Mouse (Mus musculus) embryonic facial prominence, embryonic 15.5 days (tissue): ENCODE results near the gene Cox15. TPM values are rescaled to one million over a fixed set of nuclear protein-coding genes. Genes with fewer than 3 reads are reported as not detected.

Experiments
- ATAC-seq: fragments of 200-750 bp; cut with Nextera tagmentation; 2 replicates; pipeline ENCODE4 v1.8.0; 2017; ENCODE audit warnings: low read depth, moderate TSS enrichment; ENCODE audit not compliant: insufficient number of reproducible peaks, low FRiP score, low TSS enrichment
- H3K27ac ChIP-seq: fragments of 300-500 bp; sonication (generic); replicated peaks from 2 replicates; pipeline ENCODE4 v1.5.1; 2015; ENCODE audit warnings: mild to moderate bottlenecking, inconsistent platforms
- H3K27me3 ChIP-seq: fragments of 300-500 bp; sonication (generic); 2 replicates; pipeline ENCODE4 v1.6.1; 2015; ENCODE audit warnings: inconsistent platforms
- H3K36me3 ChIP-seq: fragments of 300-500 bp; sonication (generic); 2 replicates; pipeline ENCODE4 v1.6.1; 2015; ENCODE audit warnings: mild to moderate bottlenecking, inconsistent platforms
- H3K4me1 ChIP-seq: fragments of 300-500 bp; sonication (generic); 2 replicates; pipeline ENCODE4 v1.6.1; 2015; ENCODE audit warnings: inconsistent platforms
- H3K4me2 ChIP-seq: fragments of 300-500 bp; sonication (generic); replicated peaks from 2 replicates; pipeline ENCODE4 v1.6.1; 2015; ENCODE audit warnings: mild to moderate bottlenecking, inconsistent platforms
- H3K4me3 ChIP-seq: fragments of 300-500 bp; sonication (generic); replicated peaks from 2 replicates; pipeline ENCODE4 v1.5.1; 2015; ENCODE audit warnings: mild to moderate bottlenecking, inconsistent platforms
- H3K9ac ChIP-seq: fragments of 300-500 bp; sonication (generic); 2 replicates; pipeline ENCODE4 v1.6.1; 2015; ENCODE audit warnings: inconsistent platforms
- H3K9me3 ChIP-seq: fragments of 300-500 bp; sonication (generic); replicated peaks from 2 replicates; pipeline ENCODE4 v1.6.1; 2016; ENCODE audit warnings: inconsistent platforms
- WGBS: fragments of 180-500 bp; shearing (Covaris S2); methylation state at CpG from one replicate; pipeline ENCODE4 v1.1.7; 2015; 5-methylcytosine and 5-hydroxymethylcytosine counted together
- polyA plus RNA-seq: library from polyadenylated mRNA; unstranded; fragments of >200 nt; fragmentation: Nextera tagmentation; extraction: Ambion mirVana; gene quantifications from 2 replicates; pipeline ENCODE4 v1.2.1, GENCODE M21; 2015

Cox15 gene
- polyA plus RNA-seq, 1 experiment from 2014 or later, result 11.5 TPM

- ATAC-seq, result no peak
- Histone ChIP-seq H3K4me1 (no peaks in the 10 kb centered on the region), H3K27ac (no peak overlapping the region), H3K9ac (no peak overlapping the region), H3K9me3 (no peaks in the 10 kb centered on the region), H3K4me3 (no peak overlapping the region), H3K4me2 (no peak overlapping the region), H3K27me3 (no peaks in the 10 kb centered on the region), H3K36me3 (peaks cover 68% of the 10 kb centered on the region)
- 89% methylated on average over 17 of the region's 17 CpGs for WGBS
These were observed 47.9 kb downstream of the Cox15 start for GRCm38 (mm10) chr19:43704787-43705497.

- Histone ChIP-seq H3K27ac (no peak overlapping the region), H3K9ac (no peak overlapping the region), H3K4me3 (no peak overlapping the region), H3K9me3 (no peaks in the 10 kb centered on the region), H3K4me2 (no peak overlapping the region), H3K27me3 (no peaks in the 10 kb centered on the region), H3K4me1 (no peaks in the 10 kb centered on the region), H3K36me3 (peaks cover 69% of the 10 kb centered on the region)
- WGBS, result 88% methylated on average over 11 of the region's 11 CpGs
- no peak for ATAC-seq
These were observed 48.6 kb downstream of the Cox15 start for GRCm38 (mm10) chr19:43704211-43704610.

GRCm38 (mm10) chr19:43699763-43700155, 53.0 kb downstream of the Cox15 start:
- no peak overlapping the region for H3K4me3 ChIP-seq
- H3K27ac ChIP-seq, result no peak overlapping the region
- no peaks in the 10 kb centered on the region for H3K27me3 ChIP-seq
- peaks cover 38% of the 10 kb centered on the region for H3K36me3 ChIP-seq
- H3K4me1 ChIP-seq, result no peaks in the 10 kb centered on the region
- no peak for ATAC-seq
- no peak overlapping the region for H3K4me2 ChIP-seq
- H3K9me3 ChIP-seq, result no peaks in the 10 kb centered on the region
- WGBS, result 80% methylated on average over 6 of the region's 6 CpGs
- no peak overlapping the region for H3K9ac ChIP-seq

- Histone ChIP-seq H3K9me3 (no peaks in the 10 kb centered on the region), H3K4me3 (no peak overlapping the region), H3K4me2 (no peak overlapping the region), H3K4me1 (no peaks in the 10 kb centered on the region), H3K27ac (no peak overlapping the region), H3K36me3 (peaks cover 32% of the 10 kb centered on the region), H3K9ac (no peak overlapping the region), H3K27me3 (no peaks in the 10 kb centered on the region)
- WGBS, result 69% methylated on average over 11 of the region's 11 CpGs
- no peak for ATAC-seq
These were observed 53.6 kb downstream of the Cox15 start for GRCm38 (mm10) chr19:43699021-43699762.

- no peaks in the 10 kb centered on the region for H3K27me3 ChIP-seq
- no peak overlapping the region for H3K27ac ChIP-seq
- 89% methylated on average over 5 of the region's 5 CpGs for WGBS
These were observed 55.0 kb downstream of the Cox15 start for GRCm38 (mm10) chr19:43697666-43698370.

GRCm38 (mm10) chr19:43695514-43695964, 57.3 kb downstream of the Cox15 start:
- no peaks in the 10 kb centered on the region for H3K4me1 ChIP-seq
- no peak overlapping the region for H3K4me2 ChIP-seq
- no peaks in the 10 kb centered on the region for H3K9me3 ChIP-seq
- no peaks in the 10 kb centered on the region for H3K27me3 ChIP-seq
- no peak for ATAC-seq
- 68% methylated on average over 10 of the region's 10 CpGs for WGBS
- no peak overlapping the region for H3K9ac ChIP-seq
- H3K4me3 ChIP-seq, result no peak overlapping the region
- H3K36me3 ChIP-seq, result peaks cover 18% of the 10 kb centered on the region
- H3K27ac ChIP-seq, result no peak overlapping the region

More at GRCm38 (mm10) chr19:43697666-43698370, 55.0 kb downstream of the Cox15 start:
- Histone ChIP-seq H3K4me2 (no peak overlapping the region), H3K36me3 (peaks cover 26% of the 10 kb centered on the region), H3K9ac (no peak overlapping the region), H3K4me1 (no peaks in the 10 kb centered on the region), H3K4me3 (no peak overlapping the region), H3K9me3 (no peaks in the 10 kb centered on the region)
- ATAC-seq, result no peak

- no peak overlapping the region for H3K27ac ChIP-seq
- no peak for ATAC-seq
- H3K9me3 ChIP-seq, result no peaks in the 10 kb centered on the region
- no peaks in the 10 kb centered on the region for H3K27me3 ChIP-seq
- H3K36me3 ChIP-seq, result peaks cover 6% of the 10 kb centered on the region; the same call in 1 of the 2 replicates
- H3K4me1 ChIP-seq, result peaks cover 10% of the 10 kb centered on the region; the same call in 1 of the 2 replicates
- no peak overlapping the region for H3K4me2 ChIP-seq
- no peak overlapping the region for H3K4me3 ChIP-seq
- H3K9ac ChIP-seq, result no peak overlapping the region
- 79% methylated on average over 14 of the region's 14 CpGs for WGBS
These were observed 60.0 kb downstream of the Cox15 start for GRCm38 (mm10) chr19:43692815-43693214.

GRCm38 (mm10) chr19:43689419-43690246, 63.2 kb downstream of the Cox15 start, which contains the start of gene Entpd7:
Gene Entpd7, plus strand, starts transcription at chr19:43689672.
- ATAC-seq, result peak; percentile 99
- H3K4me3 ChIP-seq, result peak within 1 kb of the TSS; percentile 68
- H3K9ac ChIP-seq, result peak within 1 kb of the TSS; percentile 44
- no peaks in the 10 kb centered on the region for H3K27me3 ChIP-seq
- H3K4me1 ChIP-seq, result peaks cover 10% of the 10 kb centered on the region; the same call in 1 of the 2 replicates
- H3K36me3 ChIP-seq, result peaks cover 6% of the 10 kb centered on the region; the same call in 1 of the 2 replicates
- 0 out of 2 replicates have a peak within 1 kb of the TSS, but pooled peaks have one; percentile 35 for H3K27ac ChIP-seq
- no peaks in the 10 kb centered on the region for H3K9me3 ChIP-seq
- H3K4me2 ChIP-seq, result peak within 1 kb of the TSS; percentile 62
- 0% methylated on average over 57 of the region's 60 CpGs for WGBS
